Mouse (Mus musculus) forebrain, embryonic 14.5 days (tissue): ENCODE measurements around the gene Xxylt1. TPM values are rescaled to one million over a fixed set of nuclear protein-coding genes. Genes with fewer than 3 reads are reported as not detected.

ENCODE experiments used
- ATAC-seq: fragments of 200-750 bp; cut with Nextera tagmentation; 2 replicates; pipeline ENCODE4 v1.8.0; 2017; ENCODE audit warnings: mild to moderate bottlenecking, moderate library complexity
- DNase-seq: peaks from one replicate; pipeline ENCODE4 v3.0.0-alpha.2; 2015; ENCODE audit warnings: low spot score
- H3K27ac ChIP-seq: fragments of 300-500 bp; sonication (generic); 2 replicates; pipeline ENCODE4 v1.5.1; 2014; ENCODE audit warnings: low read depth, mild to moderate bottlenecking, control low read depth, low read length, moderate library complexity
- H3K27me3 ChIP-seq: fragments of 300-500 bp; sonication (generic); replicated peaks from 2 replicates; pipeline ENCODE4 v1.6.1; 2014; ENCODE audit warnings: low read length, control low read depth, mixed read lengths; ENCODE audit not compliant: control insufficient read depth, insufficient read depth
- H3K36me3 ChIP-seq: fragments of 300-500 bp; sonication (generic); 2 replicates; pipeline ENCODE4 v1.6.1; 2014; ENCODE audit warnings: low read length, control low read depth; ENCODE audit not compliant: control insufficient read depth, insufficient read depth
- H3K4me1 ChIP-seq: fragments of 300-500 bp; sonication (generic); 2 replicates; pipeline ENCODE4 v1.6.1; 2014; ENCODE audit warnings: antibody characterized with exemption, low read length, control low read depth; ENCODE audit not compliant: control insufficient read depth, insufficient read depth
- H3K4me2 ChIP-seq: fragments of 300-500 bp; sonication (generic); 2 replicates; pipeline ENCODE4 v1.6.1; 2014; ENCODE audit warnings: mild to moderate bottlenecking, control low read depth, low read length
- H3K4me3 ChIP-seq: fragments of 300-500 bp; sonication (generic); 2 replicates; pipeline ENCODE4 v1.5.1; 2014; ENCODE audit warnings: low read depth, low read length, control low read depth
- H3K9ac ChIP-seq: fragments of 300-500 bp; sonication (generic); 2 replicates; pipeline ENCODE4 v1.6.1; 2014; ENCODE audit warnings: mild to moderate bottlenecking, low read length, control low read depth, moderate library complexity
- H3K9me3 ChIP-seq: fragments of 300-500 bp; sonication (generic); replicated peaks from 2 replicates; pipeline ENCODE4 v1.6.1; 2016; ENCODE audit warnings: low read length, control low read depth, mixed read lengths; ENCODE audit not compliant: control insufficient read depth
- WGBS: fragments of 180-500 bp; shearing (Covaris S2); extraction: QIAGEN DNeasy Blood & Tissue Kit; methylation state at CpG from one replicate; pipeline ENCODE4 v1.1.7; 2014; 5-methylcytosine and 5-hydroxymethylcytosine counted together
- polyA plus RNA-seq: library from polyadenylated mRNA; unstranded; fragments of >200 nt; fragmentation: Nextera tagmentation; extraction: Ambion mirVana; gene quantifications from 2 replicates; pipeline ENCODE4 v1.2.1, GENCODE M21; 2014

Xxylt1 gene
- polyA plus RNA-seq, 1 experiment from 2014 or later = 8.5 TPM

DNA sequence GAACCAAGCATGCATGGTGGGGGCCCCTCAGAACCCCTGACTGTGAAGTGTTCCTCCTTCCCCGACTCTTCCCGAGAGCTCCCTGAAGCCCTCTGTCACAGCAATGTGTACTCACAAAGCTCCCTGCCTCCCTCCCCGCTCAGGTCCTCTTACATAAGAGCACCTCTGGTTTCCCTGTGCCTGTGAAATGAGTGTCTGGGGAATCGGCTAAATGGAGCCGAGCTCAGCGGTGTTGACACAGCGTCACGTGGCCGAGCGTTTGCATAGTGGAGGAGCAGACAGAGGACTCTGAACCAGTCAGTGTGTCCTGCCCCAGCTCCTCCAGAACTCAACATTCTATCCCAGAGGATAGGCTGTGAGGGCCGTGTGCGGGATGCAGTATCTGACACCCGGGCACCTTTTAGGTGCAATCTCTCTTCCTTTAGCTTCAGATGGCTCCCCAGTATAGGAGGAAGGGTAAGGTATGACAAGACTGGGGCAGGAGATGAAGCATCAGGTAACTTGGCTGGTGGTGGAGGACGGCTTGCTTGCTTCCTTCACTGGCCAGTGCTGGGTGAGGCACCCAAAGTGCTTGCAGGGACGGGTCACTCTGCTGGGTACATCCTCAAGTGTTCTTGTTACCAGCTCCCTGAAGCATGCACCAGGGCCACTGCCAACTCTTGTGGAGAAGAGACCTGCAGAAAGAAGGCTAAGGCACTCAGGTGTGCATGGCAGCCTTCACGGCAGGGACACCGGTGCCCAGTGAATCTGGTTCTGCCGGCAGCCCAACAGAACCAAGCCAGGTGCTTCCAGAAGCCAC lies 111.8 kb downstream of the Xxylt1 start:
- no peaks in the 10 kb centered on the region for H3K36me3 ChIP-seq
- no peak overlapping the region for H3K4me3 ChIP-seq
- no peaks in the 10 kb centered on the region for H3K27me3 ChIP-seq
- no peak overlapping the region for H3K4me2 ChIP-seq
- ATAC-seq = no peak
- H3K4me1 ChIP-seq = no peaks in the 10 kb centered on the region
- no peak for DNase-seq
- no peak overlapping the region for H3K9ac ChIP-seq
- no peak overlapping the region for H3K27ac ChIP-seq
- 78% methylated on average over 18 of the region's 18 CpGs for WGBS
- H3K9me3 ChIP-seq = no peaks in the 10 kb centered on the region

DNA sequence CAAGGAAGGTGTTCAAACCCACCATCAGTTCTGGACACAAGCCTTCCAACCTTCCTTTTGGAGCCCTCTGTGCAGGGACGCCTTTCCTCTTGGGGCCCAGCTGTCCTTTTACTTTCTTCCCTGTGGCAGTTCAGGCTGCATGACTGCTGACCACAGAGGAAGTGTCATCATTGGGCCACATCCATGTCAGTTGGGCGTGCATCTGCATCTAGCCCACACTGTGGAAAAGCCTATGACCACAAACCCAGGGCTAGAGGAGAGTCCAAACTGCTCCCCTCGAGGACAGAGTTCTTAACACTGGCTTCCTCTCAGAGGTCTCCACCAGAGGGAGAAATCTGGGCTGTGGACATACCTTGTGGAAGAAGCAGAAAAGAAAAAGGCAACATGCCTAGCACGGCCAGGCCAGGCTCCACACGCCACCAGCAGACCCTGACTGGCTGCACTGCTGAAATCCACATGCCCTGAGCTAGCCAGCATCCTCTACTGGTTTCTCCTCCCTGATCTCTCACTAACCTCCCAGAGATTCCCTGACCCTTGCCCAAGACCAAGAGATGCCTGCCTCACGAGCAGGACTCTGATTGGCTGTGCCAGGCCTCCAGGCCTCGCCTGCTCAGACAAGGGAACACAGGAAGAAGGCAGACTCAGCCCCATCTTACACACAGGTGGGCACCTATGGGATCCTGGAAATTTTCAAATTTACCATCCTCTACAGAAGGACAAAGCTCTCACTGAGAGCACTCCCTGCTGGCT lies 112.7 kb downstream of the Xxylt1 start:
- Histone ChIP-seq H3K4me2 (no peak overlapping the region), H3K9me3 (no peaks in the 10 kb centered on the region), H3K4me1 (no peaks in the 10 kb centered on the region), H3K4me3 (no peak overlapping the region), H3K9ac (no peak overlapping the region), H3K27me3 (no peaks in the 10 kb centered on the region), H3K36me3 (no peaks in the 10 kb centered on the region), H3K27ac (no peak overlapping the region)
- DNase-seq = no peak
- ATAC-seq = no peak
- WGBS = 91% methylated on average over 7 of the region's 7 CpGs

DNA sequence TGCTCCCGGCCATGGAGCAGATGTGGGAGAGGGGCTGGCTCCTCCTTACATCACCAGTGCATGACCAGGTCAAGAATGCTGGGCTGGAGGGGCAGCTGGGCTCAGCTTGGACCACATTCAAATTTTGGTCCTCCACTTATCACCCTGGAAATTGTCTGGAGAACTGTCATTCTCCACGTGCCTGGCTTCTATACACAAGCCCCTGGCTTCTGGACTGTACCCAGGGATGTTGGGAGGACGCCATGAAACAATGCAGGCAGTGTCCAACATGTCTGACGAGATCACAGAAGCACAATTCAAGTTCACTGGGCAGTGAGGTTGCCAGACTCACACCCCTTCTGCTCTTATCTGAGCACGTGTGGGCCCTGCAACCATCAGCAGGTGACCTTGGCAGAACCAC lies 114.5 kb downstream of the Xxylt1 start:
- Histone ChIP-seq H3K27ac (no peak overlapping the region), H3K27me3 (no peaks in the 10 kb centered on the region), H3K9ac (no peak overlapping the region), H3K4me1 (no peaks in the 10 kb centered on the region), H3K4me2 (no peak overlapping the region), H3K4me3 (no peak overlapping the region), H3K36me3 (no peaks in the 10 kb centered on the region), H3K9me3 (no peaks in the 10 kb centered on the region)
- 79% methylated on average over 5 of the region's 5 CpGs for WGBS
- DNase-seq = no peak
- ATAC-seq = no peak

DNA sequence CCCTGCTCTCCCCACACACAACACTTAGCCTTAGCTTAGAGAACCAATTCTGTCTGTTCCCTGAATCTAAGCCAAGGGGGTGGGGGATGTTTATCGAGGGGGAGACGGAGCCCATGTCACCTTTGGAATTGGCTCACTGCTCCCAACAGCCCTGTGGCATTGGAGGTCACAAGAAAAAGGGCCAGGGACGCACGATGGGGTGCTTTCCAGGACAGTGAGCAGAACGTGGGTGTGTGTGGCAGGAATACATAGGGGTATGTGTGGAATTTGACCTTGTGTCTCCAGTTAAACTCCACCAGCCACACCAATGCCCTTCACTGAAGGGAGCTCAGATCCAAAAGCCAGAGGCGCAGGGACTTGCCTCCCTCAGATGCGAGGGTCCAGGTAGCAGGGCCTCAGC lies 116.3 kb downstream of the Xxylt1 start:
- no peaks in the 10 kb centered on the region for H3K9me3 ChIP-seq
- H3K9ac ChIP-seq = no peak overlapping the region
- no peaks in the 10 kb centered on the region for H3K36me3 ChIP-seq
- ATAC-seq = no peak
- no peaks in the 10 kb centered on the region for H3K27me3 ChIP-seq
- no peak overlapping the region for H3K4me2 ChIP-seq
- H3K4me1 ChIP-seq = no peaks in the 10 kb centered on the region
- H3K27ac ChIP-seq = no peak overlapping the region
- DNase-seq = no peak
- WGBS = 84% methylated on average over 7 of the region's 7 CpGs
- no peak overlapping the region for H3K4me3 ChIP-seq

DNA sequence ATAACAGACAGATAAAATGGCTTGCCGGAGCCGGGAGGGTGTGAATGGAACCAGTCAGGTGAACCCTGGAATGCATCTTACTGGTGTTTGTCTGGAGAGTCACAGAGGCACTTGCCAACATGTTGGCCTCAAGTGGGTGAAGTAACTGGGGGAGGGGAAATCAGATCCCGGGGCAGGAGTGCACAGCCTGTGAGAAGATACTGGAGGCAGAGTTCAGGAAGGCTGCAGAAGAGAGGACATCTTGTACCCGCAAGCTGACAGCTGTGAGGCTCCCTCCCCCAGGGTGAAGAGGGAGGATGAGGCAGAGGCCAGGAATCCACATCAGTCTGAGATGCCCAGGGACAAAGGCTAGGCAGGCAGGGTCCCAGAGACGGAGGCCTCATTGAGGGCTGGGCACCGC lies 116.8 kb downstream of the Xxylt1 start:
- Histone ChIP-seq H3K4me3 (no peak overlapping the region), H3K36me3 (no peaks in the 10 kb centered on the region), H3K27ac (no peak overlapping the region), H3K27me3 (no peaks in the 10 kb centered on the region), H3K9ac (no peak overlapping the region), H3K9me3 (no peaks in the 10 kb centered on the region), H3K4me2 (no peak overlapping the region), H3K4me1 (no peaks in the 10 kb centered on the region)
- ATAC-seq (no peak), DNase-seq (no peak)
- WGBS = 81% methylated on average over 6 of the region's 6 CpGs

DNA sequence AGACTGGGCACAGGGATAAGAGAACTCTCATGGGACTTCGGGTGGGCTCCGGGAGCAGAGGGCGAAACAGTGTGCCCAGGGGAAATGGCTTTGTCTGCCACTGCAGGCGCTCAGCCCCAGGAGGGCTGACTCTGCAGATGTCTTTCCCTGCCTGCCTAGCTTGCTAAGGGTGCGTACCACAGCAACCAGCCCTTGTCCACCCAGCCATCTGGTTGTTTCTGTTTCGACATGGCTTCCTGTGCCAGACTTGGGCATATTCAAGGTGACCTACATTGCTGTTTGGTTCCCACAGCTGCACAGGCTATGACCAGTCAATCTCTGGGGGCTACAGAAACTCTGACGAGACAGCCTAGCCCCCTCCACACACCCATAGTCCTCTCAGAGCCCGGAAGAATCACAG lies 118.7 kb downstream of the Xxylt1 start:
- Histone ChIP-seq H3K27ac (no peak overlapping the region), H3K4me3 (no peak overlapping the region), H3K36me3 (no peaks in the 10 kb centered on the region), H3K9ac (no peak overlapping the region), H3K4me2 (no peak overlapping the region), H3K4me1 (no peaks in the 10 kb centered on the region), H3K27me3 (no peaks in the 10 kb centered on the region), H3K9me3 (no peaks in the 10 kb centered on the region)
- 90% methylated on average over 8 of the region's 8 CpGs for whole genome bisulfite sequencing
- no peak for ATAC-seq
- no peak for DNase-seq

DNA sequence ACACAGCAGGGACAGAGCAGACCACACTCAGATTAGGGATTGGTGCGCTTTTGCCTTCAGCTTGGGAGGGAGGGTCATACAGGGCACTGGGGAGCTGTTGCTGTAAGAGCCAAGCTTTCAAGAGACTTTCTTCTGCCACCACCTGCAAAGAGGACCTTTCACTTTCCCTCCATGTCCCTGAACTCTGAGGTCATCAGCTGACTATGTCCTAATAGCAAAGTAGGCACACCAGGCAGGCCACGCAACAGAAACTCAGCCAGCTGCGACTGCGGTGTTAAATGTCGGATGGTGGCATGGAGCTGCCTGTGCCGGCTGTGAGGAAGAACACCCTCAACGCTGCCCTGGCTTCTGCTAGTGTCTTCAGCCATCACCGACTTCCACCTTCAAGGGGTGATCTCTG lies 120.1 kb downstream of the Xxylt1 start:
- DNase-seq (no peak), ATAC-seq (no peak)
- no peaks in the 10 kb centered on the region for H3K36me3 ChIP-seq
- H3K9me3 ChIP-seq = no peaks in the 10 kb centered on the region
- H3K4me3 ChIP-seq = no peak overlapping the region
- no peak overlapping the region for H3K9ac ChIP-seq
- H3K27me3 ChIP-seq = no peaks in the 10 kb centered on the region
- no peaks in the 10 kb centered on the region for H3K4me1 ChIP-seq
- WGBS = 92% methylated on average over 8 of the region's 8 CpGs
- H3K27ac ChIP-seq = no peak overlapping the region
- no peak overlapping the region for H3K4me2 ChIP-seq

DNA sequence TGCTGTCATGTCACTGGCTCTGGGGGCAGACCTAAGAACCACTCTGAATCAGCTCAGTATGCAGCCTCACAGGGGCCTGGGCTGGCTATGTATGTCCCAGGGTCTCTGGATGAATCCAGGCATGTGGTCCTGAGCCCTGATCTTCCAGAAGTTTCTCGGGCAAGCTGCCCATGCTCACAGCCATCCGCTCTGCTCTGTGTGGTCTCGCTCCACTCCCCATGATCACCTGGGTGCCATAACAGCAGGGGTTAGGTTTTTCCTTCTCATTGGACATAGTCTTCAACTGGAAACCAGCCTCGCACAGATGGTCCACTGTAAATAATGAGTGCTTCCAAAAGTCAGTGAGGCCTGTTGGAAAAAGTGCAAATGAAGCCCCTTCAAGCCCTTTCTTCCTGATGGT lies 121.0 kb downstream of the Xxylt1 start:
- Histone ChIP-seq H3K4me3 (no peak overlapping the region), H3K4me1 (no peaks in the 10 kb centered on the region), H3K9me3 (no peaks in the 10 kb centered on the region), H3K36me3 (no peaks in the 10 kb centered on the region), H3K27ac (no peak overlapping the region), H3K27me3 (no peaks in the 10 kb centered on the region), H3K9ac (no peak overlapping the region), H3K4me2 (no peak overlapping the region)
- WGBS = 96% methylated on average over 4 of the region's 4 CpGs
- DNase-seq (no peak), ATAC-seq (no peak)

DNA sequence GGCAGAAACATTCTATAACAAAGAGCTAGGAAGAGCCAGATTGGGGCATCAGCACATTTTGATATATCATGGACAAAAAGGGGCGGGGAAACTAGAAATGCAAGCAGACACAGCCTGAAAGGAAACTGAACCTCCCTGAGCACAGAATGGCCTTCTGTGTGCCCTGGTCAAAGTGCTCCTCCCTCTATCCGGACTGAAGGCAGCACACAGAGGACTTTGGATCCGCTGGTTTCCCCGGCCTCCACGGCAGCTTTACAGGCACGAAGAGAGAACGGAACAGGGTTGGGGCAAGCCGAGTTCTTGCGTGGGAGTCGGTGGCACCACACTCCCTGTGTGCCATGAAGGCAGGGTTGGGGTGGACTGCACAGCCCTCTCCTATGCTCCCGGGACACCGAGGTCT lies 121.5 kb downstream of the Xxylt1 start:
- Histone ChIP-seq H3K9me3 (no peaks in the 10 kb centered on the region), H3K4me2 (no peak overlapping the region), H3K36me3 (no peaks in the 10 kb centered on the region), H3K27me3 (no peaks in the 10 kb centered on the region), H3K4me3 (no peak overlapping the region), H3K4me1 (no peaks in the 10 kb centered on the region), H3K27ac (no peak overlapping the region), H3K9ac (no peak overlapping the region)
- WGBS = 95% methylated on average over 12 of the region's 12 CpGs
- ATAC-seq (no peak), DNase-seq (no peak)
